Mouse (Mus musculus): ENCODE data around the gene Nr1d2. TPM values are rescaled to one million over a fixed set of nuclear protein-coding genes. Genes with fewer than 3 reads are reported as not detected.
A peak's percentile ranks its signal among the peaks of the same experiment; 100 is the strongest.
"Not testable (repeated sequence)": the region's sequence is repeated elsewhere in the genome, so short reads cannot be mapped to it uniquely, and the experiment has no call there.

Nr1d2 gene
- polyA plus RNA-seq (2021) = 50.2 TPM

- peak; percentile 91 for ATAC-seq
- TF ChIP-seq CTCF (IDR thresholded peaks at IDR 0.05) = no peak
- H3K27me3 ChIP-seq = no peaks in the 10 kb centered on the region
- in situ Hi-C loops (cut with MboI; ENCODE audit: low pct_unique_long_range_greater_than_20kb) = no loop called here
- CTCF ChIA-PET = no interaction called here
- peak; percentile 96 for DNase-seq (ENCODE audit: low read depth, low spot score)
- POLR2A ChIA-PET = no interaction called here
These were observed at the start of gene Nr1d2 for GRCm38 (mm10) chr14:18238750-18239731. TSS of gene Nr1d2 (minus strand) at chr14:18239127.

DNA sequence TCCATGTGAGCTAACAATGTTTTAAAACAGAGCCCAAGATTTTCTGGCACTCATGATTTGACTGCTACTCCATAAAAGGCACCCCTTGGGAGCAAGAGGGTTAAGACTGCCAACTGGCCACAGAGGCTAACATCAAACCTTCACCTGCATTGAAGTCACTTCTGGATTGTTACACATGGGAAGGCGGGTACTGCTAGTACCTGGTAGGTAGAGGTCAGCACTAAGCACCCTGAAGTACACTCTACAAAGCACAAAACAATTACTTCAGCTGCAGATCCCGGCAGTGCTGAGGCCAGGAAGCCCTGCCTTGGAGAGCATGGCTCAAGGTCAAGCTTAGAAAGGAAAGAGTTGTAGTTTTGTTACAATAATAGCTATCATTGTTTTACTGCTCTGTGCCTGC, 48.5 kb upstream of the Nr1d2 start:
- no peak for TF ChIP-seq CTCF (IDR thresholded peaks at IDR 0.05)
- DNase-seq (ENCODE audit: low read depth, low spot score) (no peak), ATAC-seq (no peak)
- in situ Hi-C loops (cut with MboI; ENCODE audit: low pct_unique_long_range_greater_than_20kb) = no loop called here
- no peaks in the 10 kb centered on the region for H3K27me3 ChIP-seq
- POLR2A ChIA-PET = no interaction called here
- CTCF ChIA-PET = interaction anchor here (0.8 kb wide), 1 partner anchor 24 kb away, joined by 3 read pairs; no protein-coding TSS in a partner anchor

- ChIA-PET CTCF (interaction anchor here (1.9 kb wide), 1 partner anchor 14 kb away, joined by 4 read pairs; no protein-coding TSS in a partner anchor), POLR2A (no interaction called here)
- DNase-seq (ENCODE audit: low read depth, low spot score) (no peak), ATAC-seq (no peak)
- in situ Hi-C loops (cut with MboI; ENCODE audit: low pct_unique_long_range_greater_than_20kb) = no loop called here
- no peak for TF ChIP-seq CTCF (IDR thresholded peaks at IDR 0.05)
- no peaks in the 10 kb centered on the region for H3K27me3 ChIP-seq
These were observed 47.5 kb upstream of the Nr1d2 start for GRCm38 (mm10) chr14:18286441-18286840.

DNA sequence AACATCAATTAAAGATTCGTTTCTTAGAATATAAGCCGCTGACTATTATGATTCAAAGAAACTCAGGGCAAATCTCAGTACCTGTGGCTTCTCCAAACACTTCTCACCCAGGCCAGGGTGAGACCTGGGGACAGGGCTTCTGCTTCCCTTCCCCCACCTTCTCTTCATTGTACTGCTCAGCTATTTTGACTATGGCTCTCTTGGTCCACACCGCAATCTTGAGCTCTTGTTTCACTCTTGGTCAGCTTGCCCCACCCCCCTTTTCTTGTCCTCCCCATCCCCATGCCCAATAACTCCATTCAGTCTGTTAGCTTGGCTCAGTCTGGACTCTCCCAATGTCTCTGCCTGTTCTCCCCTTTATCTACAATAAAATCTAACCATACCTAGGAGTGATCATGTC, 46.5 kb upstream of the Nr1d2 start:
- TF ChIP-seq CTCF (IDR thresholded peaks at IDR 0.05) = no peak
- ChIA-PET POLR2A (no interaction called here), CTCF (interaction anchor here (1.1 to 1.9 kb wide), 4 partner anchors 14 to 74 kb away, joined by 3 to 5 read pairs (median 4); partner anchors contain the start of gene Rpl15)
- DNase-seq (ENCODE audit: low read depth, low spot score) (no peak), ATAC-seq (no peak)
- in situ Hi-C loops (cut with MboI; ENCODE audit: low pct_unique_long_range_greater_than_20kb) = no loop called here
- H3K27me3 ChIP-seq = no peaks in the 10 kb centered on the region

DNA sequence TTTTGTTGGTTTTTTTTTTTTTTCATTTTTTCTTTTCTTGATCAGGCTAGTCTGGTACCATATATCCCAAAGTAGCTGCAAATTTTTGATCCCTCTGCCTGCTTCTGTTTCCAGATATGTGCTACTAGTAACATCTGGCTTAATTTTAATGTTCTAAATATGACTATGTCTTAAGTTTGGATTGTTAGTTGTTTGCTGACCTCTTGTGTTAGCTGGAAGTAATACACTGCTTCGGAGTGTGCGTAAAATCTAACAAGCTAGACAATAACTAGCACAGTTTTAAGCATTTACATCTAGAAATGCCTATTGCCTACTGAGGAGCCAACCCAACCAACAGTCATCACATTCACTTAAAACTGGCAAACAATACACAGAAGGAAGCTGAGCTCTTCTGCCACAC, 45.7 kb upstream of the Nr1d2 start:
- TF ChIP-seq CTCF (IDR thresholded peaks at IDR 0.05) = peak; percentile 41
- ChIA-PET CTCF (interaction anchor here (0.8 to 2.4 kb wide), 5 partner anchors 9 to 73 kb away, joined by 3 to 9 read pairs (median 4); partner anchors contain the start of gene Rpl15), POLR2A (no interaction called here)
- no peak for DNase-seq (ENCODE audit: low read depth, low spot score)
- H3K27me3 ChIP-seq = no peaks in the 10 kb centered on the region
- in situ Hi-C loops (cut with MboI; ENCODE audit: low pct_unique_long_range_greater_than_20kb) = loop anchor here (5.0 kb wide), 1 partner anchor 48 kb away; the partner anchor contains the start of gene Ube2e1
- no peak for ATAC-seq

DNA sequence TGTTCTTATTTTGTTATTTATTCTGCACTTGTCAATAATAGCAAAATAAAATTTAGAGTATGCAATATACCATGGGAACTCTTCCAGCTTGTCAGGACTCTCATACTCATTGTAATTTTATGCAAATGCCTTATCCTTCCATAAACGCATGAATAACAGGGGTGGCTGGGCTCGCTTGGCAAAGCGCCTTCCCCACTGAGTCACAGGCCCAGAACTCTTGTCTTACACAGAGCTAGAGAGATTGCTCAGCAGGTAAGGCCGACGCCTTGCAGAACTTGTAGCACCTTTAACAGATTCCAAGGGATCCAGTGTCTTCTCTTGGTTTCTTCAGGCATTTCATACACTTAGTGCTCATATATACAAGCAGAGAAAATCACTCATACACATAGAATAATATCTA, 41.4 kb upstream of the Nr1d2 start:
- CTCF ChIA-PET = interaction anchor here (1.2 to 2.0 kb wide), 5 partner anchors 9 to 44 kb away, joined by 3 to 6 read pairs (median 3); partner anchors contain the start of gene Rpl15
- in situ Hi-C loops (cut with MboI; ENCODE audit: low pct_unique_long_range_greater_than_20kb) = loop anchor here (5.0 kb wide), 1 partner anchor 52 kb away; the partner anchor contains the start of gene Ube2e1

GRCm38 (mm10) chr14:18274526-18274925, 35.6 kb upstream of the Nr1d2 start:
- ATAC-seq (no peak), DNase-seq (ENCODE audit: low read depth, low spot score) (no peak)
- no peak for TF ChIP-seq CTCF (IDR thresholded peaks at IDR 0.05)
- no peaks in the 10 kb centered on the region for H3K27me3 ChIP-seq
- ChIA-PET CTCF (interaction anchor here (0.8 kb wide), 1 partner anchor 29 kb away, joined by 3 read pairs; no protein-coding TSS in a partner anchor), POLR2A (interaction anchor here (0.7 kb wide), 1 partner anchor 8 kb away, joined by 3 read pairs; no protein-coding TSS in a partner anchor)
- in situ Hi-C loops (cut with MboI; ENCODE audit: low pct_unique_long_range_greater_than_20kb) = no loop called here

More for the DNA sequence above, 41.4 kb upstream of the Nr1d2 start:
- TF ChIP-seq CTCF (IDR thresholded peaks at IDR 0.05) = no peak
- no peak for DNase-seq (ENCODE audit: low read depth, low spot score)
- no peaks in the 10 kb centered on the region for H3K27me3 ChIP-seq
- POLR2A ChIA-PET = no interaction called here
- ATAC-seq = peak; percentile 44

- ChIA-PET POLR2A (no interaction called here), CTCF (interaction anchor here (0.9 to 1.1 kb wide), 3 partner anchors 9 to 61 kb away, joined by 3 to 6 read pairs (median 5); no protein-coding TSS in a partner anchor)
- in situ Hi-C loops (cut with MboI; ENCODE audit: low pct_unique_long_range_greater_than_20kb) = no loop called here
- DNase-seq (ENCODE audit: low read depth, low spot score) = no peak
- H3K27me3 ChIP-seq = no peaks in the 10 kb centered on the region
- no peak for TF ChIP-seq CTCF (IDR thresholded peaks at IDR 0.05)
- no peak for ATAC-seq
These were observed 32.7 kb upstream of the Nr1d2 start for GRCm38 (mm10) chr14:18271666-18272065.

GRCm38 (mm10) chr14:18270529-18271441, 31.9 kb upstream of the Nr1d2 start, which contains the start of the genes Nkiras1 and Rpl15:
TSS of gene Nkiras1 (plus strand) at chr14:18271136.
TSS of gene Rpl15 (minus strand) at chr14:18271391.
- in situ Hi-C loops (cut with MboI; ENCODE audit: low pct_unique_long_range_greater_than_20kb) = no loop called here
- POLR2A ChIA-PET = interaction anchor here (1.0 kb wide), 1 partner anchor 12 kb away, joined by 3 read pairs; no protein-coding TSS in a partner anchor
- no peak for TF ChIP-seq CTCF (IDR thresholded peaks at IDR 0.05)
- DNase-seq (ENCODE audit: low read depth, low spot score) = peak; percentile 91
- ATAC-seq = peak; percentile 97
- H3K27me3 ChIP-seq = no peaks in the 10 kb centered on the region
- CTCF ChIA-PET = interaction anchor here (0.9 to 1.1 kb wide), 3 partner anchors 10 to 60 kb away, joined by 3 to 6 read pairs (median 5); no protein-coding TSS in a partner anchor

DNA sequence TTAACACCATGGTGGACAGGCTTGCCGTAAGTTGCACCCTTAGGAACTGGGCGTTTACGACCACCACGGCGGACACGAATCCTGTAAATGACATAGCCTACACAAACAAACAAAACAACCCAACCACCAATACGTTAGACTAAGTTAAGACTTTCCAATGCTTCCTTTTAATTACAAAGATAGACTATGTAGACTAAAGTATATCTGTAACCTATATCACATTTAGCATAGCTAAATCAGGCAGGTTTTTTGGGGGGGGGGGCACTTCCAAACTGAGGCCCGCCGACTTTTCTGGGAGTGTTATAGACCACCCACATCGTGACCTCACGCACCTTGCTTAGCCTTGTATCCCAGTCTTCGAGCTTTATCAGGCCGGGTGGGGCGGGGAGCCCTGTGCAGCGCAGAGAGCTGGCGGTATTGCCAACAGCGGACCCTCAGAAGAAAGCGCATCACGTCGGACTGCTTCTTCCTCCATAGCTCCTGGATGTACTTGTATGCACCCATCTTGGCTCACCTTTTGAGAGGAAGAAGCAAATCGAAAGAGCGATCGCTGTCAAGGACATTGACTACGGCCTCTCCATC, 31.1 kb upstream of the Nr1d2 start:
- DNase-seq (ENCODE audit: low read depth, low spot score); H3K27me3 ChIP-seq; CTCF ChIA-PET; ATAC-seq; in situ Hi-C loops (cut with MboI; ENCODE audit: low pct_unique_long_range_greater_than_20kb): not testable (repeated sequence)
- POLR2A ChIA-PET = interaction anchor here (1.0 to 1.1 kb wide), 2 partner anchors 13 to 59 kb away, joined by 3 to 5 read pairs; no protein-coding TSS in a partner anchor
